Mouse (Mus musculus) hindbrain, postnatal 0 days (tissue): Measurements from ENCODE around the gene Mall. TPM values are rescaled to one million over a fixed set of nuclear protein-coding genes. Genes with fewer than 3 reads are reported as not detected.

Experiments
- ATAC-seq: fragments of 200-750 bp; cut with Nextera tagmentation; 2 replicates; pipeline ENCODE4 v1.8.0; 2017; ENCODE audit warnings: mild to moderate bottlenecking, moderate TSS enrichment, moderate library complexity
- DNase-seq: peaks from one replicate; pipeline ENCODE4 v3.0.0-alpha.2; 2015; ENCODE audit warnings: low spot score
- H3K27ac ChIP-seq: fragments of 300-500 bp; sonication (generic); 2 replicates; pipeline ENCODE4 v1.5.1; 2014; ENCODE audit warnings: mild to moderate bottlenecking
- H3K27me3 ChIP-seq: fragments of 300-500 bp; sonication (generic); 2 replicates; pipeline ENCODE4 v1.6.1; 2014; ENCODE audit warnings: low read length, mixed read lengths; ENCODE audit not compliant: insufficient read depth
- H3K36me3 ChIP-seq: fragments of 300-500 bp; sonication (generic); 2 replicates; pipeline ENCODE4 v1.6.1; 2014; ENCODE audit warnings: low read length, mixed read lengths; ENCODE audit not compliant: insufficient read depth
- H3K4me1 ChIP-seq: fragments of 300-500 bp; sonication (generic); 2 replicates; pipeline ENCODE4 v1.6.1; 2014; ENCODE audit warnings: antibody characterized with exemption, low read length, mixed read lengths; ENCODE audit not compliant: insufficient read depth
- H3K4me2 ChIP-seq: fragments of 300-500 bp; sonication (generic); 2 replicates; pipeline ENCODE4 v1.6.1; 2014; ENCODE audit warnings: low read depth, mild to moderate bottlenecking, low read length, moderate library complexity, mixed read lengths
- H3K4me3 ChIP-seq: fragments of 300-500 bp; sonication (generic); 2 replicates; pipeline ENCODE4 v1.5.1; 2014; ENCODE audit warnings: low read length
- H3K9ac ChIP-seq: fragments of 300-500 bp; sonication (generic); replicated peaks from 2 replicates; pipeline ENCODE4 v1.6.1; 2014; ENCODE audit warnings: mild to moderate bottlenecking, low read length, moderate library complexity, mixed read lengths
- H3K9me3 ChIP-seq: fragments of 300-500 bp; sonication (generic); 2 replicates; pipeline ENCODE4 v1.6.1; 2016; ENCODE audit warnings: low read length, mixed read lengths
- CTCF ChIP-seq: IDR thresholded peaks from 2 replicates; pipeline ENCODE4 v1.5.1; 2016; ENCODE audit warnings: antibody characterized with exemption, control low read depth, low read depth
- WGBS: fragments of 180-500 bp; shearing (Covaris S2); extraction: QIAGEN DNeasy Blood & Tissue Kit; methylation state at CpG from one replicate; pipeline ENCODE4 v1.1.7; 2014; 5-methylcytosine and 5-hydroxymethylcytosine counted together
- polyA plus RNA-seq: library from polyadenylated mRNA; unstranded; fragments of >200 nt; fragmentation: Nextera tagmentation; extraction: Ambion mirVana; gene quantifications from 2 replicates; pipeline ENCODE4 v1.2.1, GENCODE M21; 2015
- total RNA-seq: library from RNA; depleted of rRNA; stranded (reverse); fragments of >200 nt; gene quantifications from 2 replicates; pipeline ENCODE4 v1.2.3, GENCODE M21; 2014

The Mall gene
- total and polyA plus RNA-seq, 2 experiments from 2014 or later, result 0.55 to 1.5 TPM

GRCm38 (mm10) chr2:127734889-127735288, 5.2 kb upstream of the Mall start:
- Histone ChIP-seq H3K4me3 (no peak overlapping the region), H3K27ac (no peak overlapping the region), H3K9me3 (no peaks in the 10 kb centered on the region), H3K36me3 (no peaks in the 10 kb centered on the region), H3K4me1 (no peaks in the 10 kb centered on the region), H3K27me3 (no peaks in the 10 kb centered on the region), H3K9ac (no peak overlapping the region), H3K4me2 (no peak overlapping the region)
- DNase-seq, result no peak
- WGBS, result 77% methylated on average over 5 of the region's 5 CpGs
- ATAC-seq, result no peak
- no peak for TF ChIP-seq CTCF

GRCm38 (mm10) chr2:127730301-127730997, 717 bp upstream of the Mall start:
- 0 out of 2 replicates have a peak overlapping the region, but pooled peaks have one; percentile 25 for H3K4me2 ChIP-seq
- H3K4me3 ChIP-seq, result no peak overlapping the region
- no peak overlapping the region for H3K9ac ChIP-seq
- no peaks in the 10 kb centered on the region for H3K9me3 ChIP-seq
- ATAC-seq (no peak), DNase-seq (no peak)
- no peaks in the 10 kb centered on the region; the same call in 1 of the 2 replicates for H3K27me3 ChIP-seq
- H3K36me3 ChIP-seq, result no peaks in the 10 kb centered on the region
- H3K27ac ChIP-seq, result no peak overlapping the region
- H3K4me1 ChIP-seq, result no peaks in the 10 kb centered on the region
- TF ChIP-seq CTCF, result no peak
- WGBS, result 48% methylated on average over 7 of the region's 7 CpGs

GRCm38 (mm10) chr2:127728661-127729450, 876 bp downstream of the Mall start:
- no peaks in the 10 kb centered on the region for H3K36me3 ChIP-seq
- TF ChIP-seq CTCF, result no peak
- H3K4me1 ChIP-seq, result no peaks in the 10 kb centered on the region
- H3K4me3 ChIP-seq, result no peak overlapping the region
- no peaks in the 10 kb centered on the region for H3K9me3 ChIP-seq
- WGBS, result 37% methylated on average over 15 of the region's 15 CpGs
- H3K4me2 ChIP-seq, result no peak overlapping the region
- no peak for ATAC-seq
- no peak overlapping the region for H3K27ac ChIP-seq
- H3K27me3 ChIP-seq, result no peaks in the 10 kb centered on the region; the same call in 1 of the 2 replicates
- no peak overlapping the region for H3K9ac ChIP-seq
- DNase-seq, result no peak

GRCm38 (mm10) chr2:127728146-127728545, 1.6 kb downstream of the Mall start:
- H3K9me3 ChIP-seq, result no peaks in the 10 kb centered on the region
- WGBS, result 80% methylated on average over 6 of the region's 6 CpGs
- no peak for TF ChIP-seq CTCF
- no peaks in the 10 kb centered on the region for H3K4me1 ChIP-seq
- H3K27me3 ChIP-seq, result no peaks in the 10 kb centered on the region; the same call in 1 of the 2 replicates
- ATAC-seq, result no peak
- no peak for DNase-seq
- no peak overlapping the region for H3K4me3 ChIP-seq
- H3K4me2 ChIP-seq, result no peak overlapping the region
- no peak overlapping the region for H3K9ac ChIP-seq
- no peaks in the 10 kb centered on the region for H3K36me3 ChIP-seq
- H3K27ac ChIP-seq, result no peak overlapping the region

GRCm38 (mm10) chr2:127723193-127723592, 6.5 kb downstream of the Mall start:
- H3K4me1 ChIP-seq, result no peaks in the 10 kb centered on the region
- H3K9me3 ChIP-seq, result no peaks in the 10 kb centered on the region
- 52% methylated on average over 4 of the region's 4 CpGs for WGBS
- H3K4me2 ChIP-seq, result no peak overlapping the region
- DNase-seq (no peak), ATAC-seq (no peak)
- no peak overlapping the region for H3K27ac ChIP-seq
- H3K27me3 ChIP-seq, result no peaks in the 10 kb centered on the region
- H3K4me3 ChIP-seq, result no peak overlapping the region
- no peaks in the 10 kb centered on the region for H3K36me3 ChIP-seq
- no peak for TF ChIP-seq CTCF
- no peak overlapping the region for H3K9ac ChIP-seq

GRCm38 (mm10) chr2:127722176-127722892, 7.4 kb downstream of the Mall start:
- TF ChIP-seq CTCF, result no peak
- 43% methylated on average over 7 of the region's 7 CpGs for WGBS
- peak; percentile 90 for DNase-seq
- Histone ChIP-seq H3K36me3 (no peaks in the 10 kb centered on the region), H3K27ac (peak overlapping the region; percentile 33; the same call in 1 of the 2 replicates), H3K4me1 (no peaks in the 10 kb centered on the region), H3K9ac (no peak overlapping the region), H3K4me2 (no peak overlapping the region), H3K9me3 (no peaks in the 10 kb centered on the region), H3K4me3 (no peak overlapping the region), H3K27me3 (no peaks in the 10 kb centered on the region)
- peak; percentile 83 for ATAC-seq
